Mouse (Mus musculus): Measurements from ENCODE around the gene Trim44. TPM values are rescaled to one million over a fixed set of nuclear protein-coding genes. Genes with fewer than 3 reads are reported as not detected.
A peak's percentile ranks its signal among the peaks of the same experiment; 100 is the strongest.

Gene Trim44
- total and polyA plus RNA-seq, 3 experiments: 21.7 to 55.3 (median 49.1) TPM

DNA sequence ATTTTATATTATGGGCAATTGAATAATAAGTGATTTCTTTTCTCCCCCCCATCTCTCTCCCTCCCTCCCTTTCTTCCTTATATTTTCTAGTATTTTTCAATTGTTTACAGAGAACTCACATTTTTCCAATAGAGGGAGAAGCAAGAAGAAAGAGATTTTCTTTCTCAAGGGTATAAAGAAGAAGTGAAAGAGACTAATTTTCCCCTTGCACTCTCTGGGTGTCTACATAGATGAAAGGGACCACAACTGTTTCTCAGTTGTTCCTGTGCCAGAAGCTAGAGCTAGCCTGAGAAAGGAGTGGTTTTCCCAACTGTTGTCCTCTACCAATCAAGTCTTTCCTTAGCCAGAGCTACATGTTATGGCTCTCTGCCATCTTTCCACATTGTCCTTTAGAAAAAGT is 34.9 kb downstream of the Trim44 start:
- TF ChIP-seq NRF1 (IDR thresholded peaks at IDR 0.05; ENCODE audit: insufficient read depth, low read depth, low read length, poor library complexity, severe bottlenecking) (no peak), BHLHE40 (IDR thresholded peaks at IDR 0.05; ENCODE audit: borderline replicate concordance, low read depth, low read length) (no peak), CTCF (IDR thresholded peaks at IDR 0.05 in 2 of 3, conservative IDR thresholded peaks at IDR 0.05 in 1 of 3; ENCODE audit: control insufficient read depth in 1 of 3, insufficient read depth in 1 of 3, low read depth in 2 of 3, low read length in 3 of 3, poor library complexity in 1 of 3, severe bottlenecking in 1 of 3) (no peak), MYB (IDR thresholded peaks at IDR 0.05; ENCODE audit: low read depth, low read length) (no peak), POLR2AphosphoS2 (IDR thresholded peaks at IDR 0.05; ENCODE audit: low read length) (no peak), SMC3 (IDR thresholded peaks at IDR 0.05; ENCODE audit: low read depth, low read length) (no peak), RAD21 (IDR thresholded peaks at IDR 0.05; ENCODE audit: low read depth, low read length) (no peak), ZNF384 (IDR thresholded peaks at IDR 0.05; ENCODE audit: low read depth, low read length) (no peak)
- no peaks in the 10 kb centered on the region for H3K9me3 ChIP-seq (replicated peaks; ENCODE audit: insufficient read depth, low read length)

DNA sequence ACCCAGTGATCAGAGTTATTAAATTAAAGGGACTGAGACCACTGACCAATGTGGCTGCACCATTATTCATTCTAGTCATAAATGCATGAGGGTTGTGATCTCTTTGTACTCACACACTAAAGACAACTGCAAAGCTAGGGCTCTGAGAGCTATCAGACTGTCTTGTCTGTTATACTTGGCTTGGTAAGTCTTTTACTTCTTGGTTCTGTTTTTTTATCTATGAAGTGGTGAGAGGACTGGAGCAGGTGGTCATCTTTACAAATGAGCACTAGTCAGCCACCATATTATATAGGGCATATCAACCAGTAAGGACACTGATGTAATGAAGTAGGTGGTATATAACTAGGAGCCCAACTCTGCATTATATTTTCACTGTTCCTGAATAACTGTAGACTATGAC is 36.3 kb downstream of the Trim44 start:
- peak; percentile 67 for DNase-seq (ENCODE audit: low read depth, low spot score)
- H3K9ac ChIP-seq (ENCODE audit: control insufficient read depth, low read depth, low read length, poor library complexity, severe bottlenecking): no peak overlapping the region
- H3K36me3 ChIP-seq (ENCODE audit: control insufficient read depth in 1 of 2, insufficient read depth in 2 of 2, low read length in 2 of 2): peaks cover 12 to 57% of the 10 kb centered on the region in 2 experiments
- no peak overlapping the region for H3K4me3 ChIP-seq (ENCODE audit: control insufficient read depth in 1 of 2, insufficient read depth in 1 of 2, low read depth in 2 of 2, low read length in 2 of 2)
- peaks cover 18% of the 10 kb centered on the region for H3K79me2 ChIP-seq (ENCODE audit: control insufficient read depth, insufficient read depth, low read length, poor library complexity)
- no peaks in the 10 kb centered on the region for H3K27me3 ChIP-seq (ENCODE audit: control insufficient read depth in 1 of 2, insufficient read depth in 2 of 2, low read length in 2 of 2)
- H3K9me3 ChIP-seq (replicated peaks; ENCODE audit: insufficient read depth, low read length): no peaks in the 10 kb centered on the region
- peak overlapping the region; percentile 29; the same call in 1 of the 2 replicates for H3K27ac ChIP-seq (ENCODE audit: control insufficient read depth, low read depth, low read length)
- H3K4me1 ChIP-seq (ENCODE audit: control insufficient read depth in 1 of 2, insufficient read depth in 2 of 2, low read length in 2 of 2): peaks cover 9 to 31% of the 10 kb centered on the region in 2 experiments
- TF ChIP-seq TAL1 (IDR thresholded peaks at IDR 0.05; ENCODE audit: low read length) (peak; percentile 58), EP300 (IDR thresholded peaks at IDR 0.05; ENCODE audit: low read depth in 1 of 2, low read length in 2 of 2) (0 out of 4 replicates have a peak, but pooled peaks of 1 of the 2 experiments have one; percentile 18), GATA1 (IDR thresholded peaks at IDR 0.05; ENCODE audit: low read depth, low read length) (peak; percentile 23; the same call in 1 of the 2 replicates), POLR2A (IDR thresholded peaks at IDR 0.05; ENCODE audit: control insufficient read depth in 1 of 2, insufficient read depth in 1 of 2, low read depth in 1 of 2, low read length in 2 of 2, poor library complexity in 1 of 2) (no peak), KAT2A (conservative IDR thresholded peaks at IDR 0.05; ENCODE audit: low read depth, low read length) (no peak)

More for the DNA sequence above, 34.9 kb downstream of the Trim44 start:
- Histone ChIP-seq H3K27me3 (ENCODE audit: control insufficient read depth in 1 of 2, insufficient read depth in 2 of 2, low read length in 2 of 2) (no peaks in the 10 kb centered on the region), H3K4me3 (ENCODE audit: control insufficient read depth in 1 of 2, insufficient read depth in 1 of 2, low read depth in 2 of 2, low read length in 2 of 2) (no peak overlapping the region), H3K79me2 (ENCODE audit: control insufficient read depth, insufficient read depth, low read length, poor library complexity) (peaks cover 21% of the 10 kb centered on the region), H3K4me1 (ENCODE audit: control insufficient read depth in 1 of 2, insufficient read depth in 2 of 2, low read length in 2 of 2) (peaks cover 4 to 20% of the 10 kb centered on the region in 2 experiments), H3K27ac (ENCODE audit: control insufficient read depth, low read depth, low read length) (no peak overlapping the region), H3K36me3 (ENCODE audit: control insufficient read depth in 1 of 2, insufficient read depth in 2 of 2, low read length in 2 of 2) (peaks cover 14 to 44% of the 10 kb centered on the region in 2 experiments), H3K9ac (ENCODE audit: control insufficient read depth, low read depth, low read length, poor library complexity, severe bottlenecking) (no peak overlapping the region)
- no peak for DNase-seq (ENCODE audit: low read depth, low spot score)

DNA sequence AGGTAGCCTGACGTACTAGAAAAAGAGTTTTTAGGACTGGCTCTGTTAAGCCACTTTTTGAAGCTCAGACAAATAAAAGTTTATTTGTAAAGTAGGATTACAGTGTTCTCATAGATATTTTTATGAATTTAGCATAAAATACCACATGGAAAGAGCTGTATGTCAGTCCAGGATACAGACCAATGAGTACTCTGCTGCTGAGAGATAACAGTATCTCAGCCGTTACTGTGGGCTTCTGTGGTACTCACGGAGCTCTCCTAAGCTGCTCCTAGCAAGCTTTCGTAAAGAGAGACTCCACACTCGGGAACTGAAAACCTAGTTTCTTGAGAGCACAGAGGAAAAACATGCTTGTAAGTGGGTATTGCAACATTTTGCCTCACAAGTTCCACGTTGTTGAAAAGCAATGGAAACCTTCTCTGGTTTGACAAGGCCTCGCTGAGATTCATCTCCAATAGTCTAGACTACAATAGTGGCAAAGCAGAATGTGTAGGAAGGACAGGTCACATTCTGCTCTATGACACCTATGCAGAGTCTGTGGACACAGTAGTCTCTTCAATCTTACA is 41.6 kb downstream of the Trim44 start:
- Histone ChIP-seq H3K27ac (ENCODE audit: control insufficient read depth, low read depth, low read length) (peak overlapping the region; percentile 91), H3K36me3 (ENCODE audit: control insufficient read depth in 1 of 2, insufficient read depth in 2 of 2, low read length in 2 of 2) (peaks cover 2 to 75% of the 10 kb centered on the region in 2 experiments), H3K4me3 (ENCODE audit: control insufficient read depth in 1 of 2, insufficient read depth in 1 of 2, low read depth in 2 of 2, low read length in 2 of 2) (peak overlapping the region in 1 of 2 experiments; percentile 14; a peak in 1 of 4 replicates), H3K9ac (ENCODE audit: control insufficient read depth, low read depth, low read length, poor library complexity, severe bottlenecking) (peak overlapping the region; percentile 24), H3K79me2 (ENCODE audit: control insufficient read depth, insufficient read depth, low read length, poor library complexity) (peaks cover 27% of the 10 kb centered on the region), H3K9me3 (replicated peaks; ENCODE audit: insufficient read depth, low read length) (no peaks in the 10 kb centered on the region), H3K4me1 (ENCODE audit: control insufficient read depth in 1 of 2, insufficient read depth in 2 of 2, low read length in 2 of 2) (peaks cover 34 to 56% of the 10 kb centered on the region in 2 experiments), H3K27me3 (ENCODE audit: control insufficient read depth in 1 of 2, insufficient read depth in 2 of 2, low read length in 2 of 2) (no peaks in the 10 kb centered on the region)
- DNase-seq (ENCODE audit: low read depth, low spot score): peak; percentile 83
- TF ChIP-seq TBP (IDR thresholded peaks at IDR 0.05; ENCODE audit: low read depth, low read length): peak; percentile 68
- TF ChIP-seq TAL1 (IDR thresholded peaks at IDR 0.05; ENCODE audit: low read length): peak; percentile 86
- no peak for TF ChIP-seq NELFE (IDR thresholded peaks at IDR 0.05; ENCODE audit: low read depth, low read length)
- TF ChIP-seq TCF12 (IDR thresholded peaks at IDR 0.05; ENCODE audit: low read depth, low read length): peak; percentile 96
- peak; percentile 81; the same call in 1 of the 2 replicates for TF ChIP-seq MXI1 (IDR thresholded peaks at IDR 0.05; ENCODE audit: low read depth, low read length)
- peak; percentile 73; the same call in 1 of the 2 replicates for TF ChIP-seq MYB (IDR thresholded peaks at IDR 0.05; ENCODE audit: low read depth, low read length)
- TF ChIP-seq RAD21 (IDR thresholded peaks at IDR 0.05; ENCODE audit: low read depth, low read length): no peak
- TF ChIP-seq SIN3A (IDR thresholded peaks at IDR 0.05; ENCODE audit: low read length): peak; percentile 75; the same call in 1 of the 2 replicates
- TF ChIP-seq MAFK (IDR thresholded peaks at IDR 0.05; ENCODE audit: borderline replicate concordance, low read depth, low read length): no peak
- TF ChIP-seq CHD2 (IDR thresholded peaks at IDR 0.05; ENCODE audit: low read length): no peak
- 0 out of 2 replicates have a peak, but pooled peaks have one; percentile 2 for TF ChIP-seq ELF1 (IDR thresholded peaks at IDR 0.05; ENCODE audit: low read depth, low read length)
- no peak for TF ChIP-seq MAZ (IDR thresholded peaks at IDR 0.05; ENCODE audit: low read depth, low read length)
- TF ChIP-seq MEF2A (IDR thresholded peaks at IDR 0.05; ENCODE audit: extremely low read depth, insufficient replicate concordance, low read depth, low read length, poor library complexity, severe bottlenecking): no peak
- peak; percentile 57; the same call in 1 of the 2 replicates for TF ChIP-seq RCOR1 (IDR thresholded peaks at IDR 0.05; ENCODE audit: low read depth, low read length)
- no peak for TF ChIP-seq GABPA (IDR thresholded peaks at IDR 0.05; ENCODE audit: low read depth, low read length)
